ENCODE assay signal across 33 mouse cellular contexts in the genomic region with DNA sequence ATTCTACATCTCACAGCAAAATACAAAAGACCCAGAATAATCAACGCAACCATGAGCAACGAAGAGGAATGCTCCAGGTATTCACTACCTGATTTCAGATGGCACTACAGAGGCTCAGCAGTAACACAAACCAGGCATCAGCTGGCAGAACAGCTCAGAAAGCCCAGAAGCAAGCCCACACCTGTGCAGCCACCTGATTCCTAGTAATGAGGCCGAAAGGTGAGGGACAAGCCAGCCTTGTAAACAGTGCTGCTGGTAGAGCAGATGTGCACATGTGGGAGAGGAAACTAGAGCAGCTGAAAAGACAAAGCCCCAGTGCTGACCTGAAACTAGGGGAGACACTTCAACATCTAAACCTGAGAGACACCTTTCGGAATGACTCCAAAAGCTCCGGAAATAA. TPM values are rescaled to one million over a fixed set of nuclear protein-coding genes. Genes with fewer than 3 reads are reported as not detected.
"Had no signal": no experiment of that assay in that cellular context is flagged by ENCODE, and none has a peak within 500 bp of the region (broad histone marks: within the 10 kb centered on the region; RNA-seq: fewer than 3 reads in every experiment).

No protein-coding gene starts in this region.

- ATAC-seq: hindbrain, postnatal 0 days; intestine, embryonic 16.5 days; liver, embryonic 12.5 days had no signal

- H3K4me1 ChIP-seq: heart, embryonic 15.5 days; limb, embryonic 15.5 days had no signal

- H3K36me3 ChIP-seq: heart, embryonic 13.5 days; heart, embryonic 15.5 days; kidney, embryonic 15.5 days; limb, embryonic 13.5 days; limb, embryonic 15.5 days had no signal

- H3K9me3 ChIP-seq: heart, embryonic 13.5 days; heart, embryonic 15.5 days; kidney, embryonic 15.5 days; limb, embryonic 13.5 days; limb, embryonic 15.5 days; liver, embryonic 12.5 days had no signal

- H3K4me2 ChIP-seq: heart, embryonic 11.5 days; heart, embryonic 13.5 days; heart, embryonic 15.5 days; hindbrain, embryonic 14.5 days; kidney, embryonic 15.5 days; limb, embryonic 13.5 days; limb, embryonic 15.5 days; liver, embryonic 12.5 days had no signal

- H3K4me3 ChIP-seq: heart, adult 2 months; heart, embryonic 13.5 days; heart, embryonic 15.5 days; kidney, embryonic 15.5 days; limb, embryonic 13.5 days; limb, embryonic 15.5 days; liver, embryonic 12.5 days had no signal

- H3K27ac ChIP-seq: heart, adult 2 months; heart, embryonic 13.5 days; heart, embryonic 15.5 days; hindbrain, embryonic 14.5 days; hindbrain, postnatal 0 days; kidney, embryonic 15.5 days; kidney, postnatal 0 days; limb, embryonic 13.5 days; limb, embryonic 15.5 days; liver, embryonic 12.5 days had no signal

- H3K9ac ChIP-seq: heart, embryonic 13.5 days; heart, embryonic 15.5 days; hindbrain, embryonic 14.5 days; kidney, embryonic 15.5 days; limb, embryonic 13.5 days; limb, embryonic 15.5 days; liver, embryonic 12.5 days had no signal

- DNase-seq: gastrocnemius, postnatal 14 days; gastrocnemius, postnatal 36 days; heart, adult 11 months; heart, adult 2 months; heart, postnatal 14 days; heart, postnatal 36 days; kidney, adult 11 months; kidney, adult 2 months; kidney, adult 9 months; kidney, postnatal 14 days; kidney, postnatal 36 days; layer of hippocampus, adult 9-11 months; layer of hippocampus, postnatal 36 days; left cerebral cortex, postnatal 4 days had no signal

- H3K27me3 ChIP-seq: heart, embryonic 13.5 days; heart, embryonic 15.5 days; kidney, embryonic 15.5 days; limb, embryonic 13.5 days; limb, embryonic 15.5 days; liver, embryonic 12.5 days had no signal

RNA-seq across cellular contexts. Expression of a gene that starts 48.5 kb away (rescaled TPM):
- total RNA-seq: gastrocnemius, adult 18-20 months; gastrocnemius, adult 8-10 months; gastrocnemius, postnatal 14 days; gastrocnemius, postnatal 36 days; heart, adult 2 months; heart, postnatal 14 days; heart, postnatal 36 days; hematopoietic stem cell, adult 5-6 weeks; liver, adult 2 months had no signal
- polyA plus RNA-seq: gonadal fat pad, adult 2 months; heart, adult 2 months; heart, embryonic 11.5 days; heart, embryonic 13.5 days; heart, postnatal 0 days; intestine, embryonic 14.5 days; intestine, embryonic 16.5 days; kidney, embryonic 15.5 days; kidney, postnatal 0 days; limb, embryonic 11.5 days; limb, embryonic 13.5 days; limb, embryonic 15.5 days; liver, embryonic 12.5 days had no signal
